Comparison of ENCODE assay signal across 7 mouse cellular contexts in genomic region chr9:103473915-103474688, GRCm38 (mm10). TPM values are rescaled to one million over a fixed set of nuclear protein-coding genes. Genes with fewer than 3 reads are reported as not detected.
DNase-seq lines count a peak whose midpoint lies in the region; ATAC-seq lines count a peak whose summit lies in the region.

No protein-coding gene starts in this region.

- H3K27ac ChIP-seq in limb, embryonic 13.5 days: no peak overlapping the region; the same call in 1 of the 2 replicates

- H3K27me3 ChIP-seq in limb, embryonic 13.5 days: no peaks in the 10 kb centered on the region
- H3K27me3 ChIP-seq in splenic B cell, adult 2 months (ENCODE audit: control insufficient read depth, insufficient read depth, low read length, poor library complexity, severe bottlenecking): no peaks in the 10 kb centered on the region; the same call in 1 of the 2 replicates

- ATAC-seq in granulocyte monocyte progenitor cell, adult 5-6 weeks (replicated peaks; ENCODE audit: poor library complexity, severe bottlenecking): peak; percentile 67
- ATAC-seq in limb, embryonic 13.5 days (ENCODE audit: low FRiP score, low read depth): no peak; the same call in 1 of the 2 replicates

- peak; percentile 26 for DNase-seq in right cerebral cortex, postnatal 25 days
- DNase-seq in right cerebral cortex, adult 18-20 months: no peak
- peak; percentile 62 for DNase-seq in splenic B cell, adult 2 months (ENCODE audit: low read depth, low spot score)
- no peak for DNase-seq in spleen, postnatal 10 days (ENCODE audit: low spot score in 2 of 2)
- DNase-seq in urinary bladder, postnatal 10 days (ENCODE audit: low spot score): no peak

- H3K4me2 ChIP-seq in limb, embryonic 13.5 days (replicated peaks): peak overlapping the region; percentile 34

- H3K4me3 ChIP-seq in limb, embryonic 13.5 days: no peak overlapping the region

- H3K9ac ChIP-seq in limb, embryonic 13.5 days: no peak overlapping the region

- no peaks in the 10 kb centered on the region for H3K9me3 ChIP-seq in limb, embryonic 13.5 days

- peaks cover 28% of the 10 kb centered on the region for H3K4me1 ChIP-seq in limb, embryonic 13.5 days

- no peaks in the 10 kb centered on the region for H3K36me3 ChIP-seq in limb, embryonic 13.5 days
- H3K36me3 ChIP-seq in splenic B cell, adult 2 months (ENCODE audit: control insufficient read depth, insufficient read depth, low read length, poor library complexity, severe bottlenecking): no peaks in the 10 kb centered on the region

- WGBS in limb, embryonic 13.5 days: 19% methylated on average over 13 of the region's 13 CpGs

RNA-seq across cellular contexts. Expression of gene Bfsp2, which starts 6.1 kb away (rescaled TPM):
- 3.1 TPM in 1 of 2 replicates, not detected in the other for total RNA-seq in granulocyte monocyte progenitor cell, adult 5-6 weeks (2014; fragmentation: Nextera tagmentation)
- total RNA-seq in granulocyte monocyte progenitor cell, adult 5-6 weeks (2017): 1.2 TPM in 1 of 2 replicates, not detected in the other
- polyA plus RNA-seq in limb, embryonic 13.5 days (2015; fragmentation: Nextera tagmentation; extraction: Ambion mirVana): 2.3 and 2.8 TPM in 2 replicates

Comparison
In these comparisons a context has a peak if more than half of its experiments do, and no peak if none do; other contexts are left out.
1. DNase-seq: peak in right cerebral cortex, postnatal 25 days (single experiment) and splenic B cell, adult 2 months (single experiment); none in right cerebral cortex, adult 18-20 months (single experiment), spleen, postnatal 10 days (0 of 2) and urinary bladder, postnatal 10 days (single experiment).